Mouse (Mus musculus): ENCODE data around the gene Notch2.
A peak's percentile ranks its signal among the peaks of the same experiment; 100 is the strongest.

Notch2 gene

DNA sequence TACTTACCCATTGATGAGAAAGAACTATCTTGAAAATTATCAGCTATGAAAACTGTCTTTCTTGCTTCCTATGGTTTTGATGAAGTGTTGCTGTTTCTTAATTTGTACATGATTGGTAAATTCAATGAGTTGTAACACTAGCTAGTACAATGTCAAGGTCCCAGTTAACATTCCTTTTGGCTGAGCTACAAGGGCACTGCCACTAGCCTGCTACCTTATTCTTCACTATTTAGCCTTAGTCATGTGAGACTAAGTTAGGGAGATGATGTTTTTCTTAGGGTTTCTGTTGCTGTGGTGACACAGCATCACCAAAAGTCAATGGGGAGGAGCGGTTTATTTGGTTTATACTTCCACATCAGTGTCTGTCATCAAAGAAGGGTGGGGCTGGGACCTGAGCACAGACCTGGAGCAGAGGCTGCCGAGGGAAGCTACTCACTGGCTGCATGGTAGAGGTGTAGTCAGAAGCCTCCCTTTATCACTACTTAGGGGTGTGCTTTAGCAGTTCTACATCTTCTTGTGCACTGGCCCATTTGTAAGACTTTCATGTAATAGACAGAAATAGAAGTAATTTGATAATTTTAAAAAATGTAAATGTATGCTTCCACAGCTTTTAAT lies 66.4 kb downstream of the Notch2 start:
- DNase-seq = no peak

DNA sequence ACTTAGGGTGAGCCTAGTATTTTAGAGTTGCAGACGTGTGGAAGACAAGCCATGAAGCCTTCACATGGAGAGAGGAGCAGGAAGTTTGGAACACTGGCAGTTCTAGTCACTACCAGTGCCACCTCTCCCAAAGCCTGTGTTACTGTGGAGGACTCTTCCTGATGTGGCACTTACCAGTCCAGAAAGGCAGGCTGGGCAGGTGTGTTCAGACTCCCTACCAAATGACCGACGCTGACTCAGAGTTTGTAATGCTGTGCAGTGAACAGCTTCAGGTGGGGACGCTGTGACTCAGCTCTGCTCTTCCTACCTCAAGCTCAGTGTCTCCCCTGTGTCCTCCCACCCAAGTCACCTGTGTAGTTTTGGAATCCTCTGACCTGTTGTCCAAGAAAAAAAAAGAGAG lies 67.3 kb downstream of the Notch2 start:
- DNase-seq = no peak

DNA sequence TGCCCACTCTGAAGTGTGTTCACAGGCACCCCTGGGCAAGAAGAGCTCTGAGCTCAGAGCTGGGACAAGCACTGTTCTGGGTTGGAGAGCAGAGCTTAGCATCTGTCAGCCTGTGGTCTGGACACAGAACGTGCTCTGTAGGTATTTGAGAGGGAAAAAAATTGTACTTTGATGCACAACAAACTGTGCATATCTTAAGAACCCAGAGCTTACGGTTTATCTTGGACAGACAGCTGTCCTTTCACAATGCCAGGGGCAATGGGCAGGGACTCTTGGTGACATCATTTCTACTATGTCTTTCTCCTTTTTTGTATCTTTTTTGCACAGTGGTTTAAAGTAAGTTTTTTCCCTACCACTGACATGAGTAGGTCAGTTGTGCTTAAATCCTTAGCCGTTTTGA lies 68.9 kb downstream of the Notch2 start:
- no peak for DNase-seq

DNA sequence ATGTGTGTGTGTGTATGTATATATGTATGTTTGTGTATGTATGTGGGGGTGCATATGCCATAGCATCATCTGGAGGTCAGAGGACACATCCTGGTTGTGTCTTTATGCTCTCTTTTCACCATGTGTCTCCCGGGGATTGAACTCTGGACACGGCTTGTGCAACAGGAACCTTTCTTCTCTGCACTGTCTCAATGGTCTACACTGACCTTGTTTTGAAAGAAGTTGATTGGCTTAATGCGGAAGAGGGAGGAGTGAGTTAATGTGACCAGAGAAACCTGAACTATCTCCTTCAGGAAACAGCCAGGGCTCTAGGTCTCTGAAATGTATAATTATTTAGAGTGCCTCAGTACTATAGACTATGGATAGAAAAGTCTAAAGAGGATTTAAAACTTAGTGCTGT lies 69.6 kb downstream of the Notch2 start:
- DNase-seq = no peak

DNA sequence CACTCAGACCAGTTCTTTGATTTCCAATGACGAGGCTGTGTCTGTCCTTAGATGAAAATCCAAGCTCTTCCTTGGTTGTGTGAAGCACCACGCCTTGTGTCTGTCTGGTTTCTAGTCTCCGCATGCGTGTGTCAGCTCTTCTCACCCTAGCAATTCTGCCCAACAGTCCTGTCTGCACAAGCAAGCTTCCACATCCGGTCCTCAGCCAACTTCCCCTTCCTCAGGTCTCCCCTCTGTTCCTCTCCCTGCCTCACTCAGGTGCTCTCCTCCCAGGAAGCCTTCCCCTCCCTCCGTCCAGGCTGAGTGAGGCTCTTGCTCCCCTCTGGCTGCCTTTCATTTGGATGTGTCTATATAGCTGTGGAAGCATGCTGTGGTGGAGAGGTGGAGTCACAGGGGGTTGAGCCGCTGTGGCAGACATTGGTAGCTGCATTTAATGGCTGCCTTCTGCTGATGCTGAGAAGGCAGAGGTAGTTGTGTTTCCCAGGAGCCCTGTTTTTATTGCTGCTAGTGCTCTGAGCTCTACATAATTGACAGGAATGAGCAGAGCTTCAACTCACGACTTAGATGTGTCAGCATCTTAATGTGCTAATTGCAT lies 70.8 kb downstream of the Notch2 start:
- DNase-seq = no peak

DNA sequence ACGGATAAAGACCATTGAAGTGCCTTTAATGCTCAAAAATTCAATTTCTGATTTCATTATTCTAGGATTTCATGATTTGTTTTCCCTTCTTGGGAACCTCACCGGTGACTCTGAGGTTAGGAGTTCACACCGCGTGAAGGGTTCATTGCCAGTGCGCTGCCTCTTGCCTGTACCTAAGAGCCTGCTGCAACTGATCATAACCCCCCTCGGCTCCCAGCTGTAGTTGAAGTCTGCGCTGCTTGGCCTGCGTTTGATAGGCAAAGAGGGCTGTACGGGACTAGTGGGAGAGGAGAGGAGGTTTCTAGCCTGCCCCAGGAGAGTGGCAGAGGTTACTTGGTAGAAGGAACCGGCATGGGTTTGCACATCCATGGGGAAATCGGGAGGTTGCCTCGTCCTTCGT lies 71.5 kb downstream of the Notch2 start:
- no peak for DNase-seq

DNA sequence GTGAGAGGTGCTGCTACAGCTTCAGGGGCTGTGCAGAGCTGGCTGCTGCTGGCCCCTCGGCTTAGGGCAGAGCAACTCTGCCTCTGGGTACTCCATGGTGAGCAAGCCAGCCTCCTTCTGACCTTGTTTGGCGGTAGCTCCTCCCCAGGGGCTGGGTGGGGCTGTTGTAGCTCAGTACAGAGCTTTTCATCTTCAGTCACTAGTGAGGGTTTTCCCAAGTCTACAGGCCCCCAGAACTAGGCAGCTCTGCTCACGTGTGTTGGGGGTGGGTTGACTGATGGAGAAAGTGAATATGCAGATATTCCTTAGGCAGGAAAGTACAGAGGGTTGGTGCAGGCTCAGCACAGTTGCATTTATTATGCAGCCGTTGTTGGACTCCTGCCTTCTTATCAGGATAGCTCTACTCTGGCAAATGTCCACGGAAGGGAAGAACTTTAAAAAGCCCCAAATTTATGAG lies 72.5 kb downstream of the Notch2 start:
- DNase-seq = peak; percentile 43

DNA sequence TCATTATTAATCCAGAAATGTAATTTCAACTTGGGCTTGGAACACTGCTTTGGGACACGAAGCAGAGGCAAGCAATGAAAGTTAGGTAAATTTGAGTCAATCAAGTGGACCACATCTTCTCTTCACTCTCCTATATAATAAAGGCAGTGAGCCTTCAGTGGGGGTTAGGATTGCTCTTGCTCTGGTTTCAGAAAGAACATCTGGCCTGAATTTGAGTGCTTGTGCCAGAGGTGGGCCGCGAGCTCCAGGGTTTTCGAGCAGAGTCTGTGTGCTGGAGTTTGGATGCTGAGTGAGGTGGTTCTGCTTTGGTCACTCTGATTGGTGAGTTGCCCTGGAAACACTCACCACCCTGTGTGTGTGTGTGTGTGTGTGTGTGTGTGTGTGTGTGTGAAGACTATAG lies 73.1 kb downstream of the Notch2 start:
- DNase-seq = no peak

DNA sequence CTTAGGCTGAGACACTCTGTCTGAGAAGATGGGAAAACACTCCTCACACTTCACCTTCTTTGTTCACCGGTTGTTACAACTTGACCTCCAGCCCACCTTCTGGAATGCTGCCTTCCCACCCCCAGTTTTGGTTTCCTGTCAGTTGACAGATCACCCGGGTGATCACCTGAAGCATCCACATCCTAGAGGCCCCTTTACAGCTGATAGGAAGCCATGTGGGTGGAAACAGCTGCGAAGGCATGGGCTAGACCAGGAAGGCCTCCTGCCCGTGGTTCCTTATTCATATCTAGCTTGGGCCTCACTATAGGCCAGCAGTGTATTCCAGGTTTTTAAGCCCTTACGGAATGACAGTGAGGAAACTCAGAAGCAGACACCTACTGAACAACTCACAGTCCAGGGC lies 73.5 kb downstream of the Notch2 start:
- no peak for DNase-seq

DNA sequence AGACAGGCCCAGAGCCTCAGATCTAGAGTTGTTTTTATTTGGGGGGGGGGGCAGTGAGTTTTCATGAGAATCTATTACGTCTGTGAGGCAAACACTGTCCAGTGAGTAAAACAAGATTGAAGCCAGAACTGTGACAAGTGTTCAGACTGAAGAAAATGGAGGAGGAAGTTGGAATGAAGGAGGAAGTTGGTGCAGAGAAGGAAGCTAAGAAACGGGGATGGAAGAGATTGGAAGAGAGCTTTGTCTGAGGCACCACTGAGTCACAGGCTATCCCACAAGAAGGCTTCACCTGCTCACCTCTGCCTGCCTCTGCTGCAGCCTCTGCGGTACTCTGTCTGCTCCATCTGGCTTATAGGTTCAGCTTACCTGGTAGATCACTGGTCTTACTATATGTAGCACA lies 74.2 kb downstream of the Notch2 start:
- no peak for DNase-seq

DNA sequence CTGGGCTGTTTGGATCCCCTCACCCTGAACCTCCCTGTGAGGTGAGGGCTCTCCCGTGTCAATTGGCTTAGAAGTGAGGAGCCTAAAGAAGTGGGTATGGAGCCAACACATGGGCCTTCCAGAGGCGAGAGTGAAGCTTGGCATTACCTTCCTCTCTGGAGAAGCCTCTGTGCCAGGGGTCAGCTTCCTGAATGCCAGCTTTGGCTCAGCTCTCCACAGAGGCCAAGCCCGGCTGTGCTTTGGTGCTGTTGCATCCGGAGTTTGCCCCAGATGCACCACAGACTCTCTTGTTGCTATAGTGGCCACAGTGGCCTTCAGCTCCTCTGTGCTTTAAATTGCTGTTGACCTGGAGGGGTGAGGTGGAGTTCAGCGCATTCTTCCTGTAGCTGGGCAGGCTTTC lies 76.4 kb downstream of the Notch2 start:
- no peak for DNase-seq

DNA sequence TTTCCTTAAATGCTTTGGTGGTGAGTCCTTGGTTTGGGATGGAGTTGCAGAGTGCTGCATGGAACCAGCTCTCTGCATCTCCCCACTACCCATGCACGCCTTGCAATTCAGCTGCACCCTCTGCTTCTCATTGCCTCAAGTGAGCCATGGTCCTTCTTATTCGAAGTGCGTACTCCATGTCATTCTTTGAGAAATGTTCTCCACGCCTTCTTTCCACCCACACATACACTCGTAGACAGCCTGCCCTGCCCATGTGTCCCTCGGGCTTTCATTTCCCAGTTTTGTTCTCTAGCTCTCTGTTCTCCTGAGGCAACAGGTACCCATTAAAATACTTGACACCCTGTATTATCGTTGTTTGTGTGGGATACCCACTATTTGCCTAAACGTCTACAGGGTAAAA lies 76.8 kb downstream of the Notch2 start:
- DNase-seq = no peak

DNA sequence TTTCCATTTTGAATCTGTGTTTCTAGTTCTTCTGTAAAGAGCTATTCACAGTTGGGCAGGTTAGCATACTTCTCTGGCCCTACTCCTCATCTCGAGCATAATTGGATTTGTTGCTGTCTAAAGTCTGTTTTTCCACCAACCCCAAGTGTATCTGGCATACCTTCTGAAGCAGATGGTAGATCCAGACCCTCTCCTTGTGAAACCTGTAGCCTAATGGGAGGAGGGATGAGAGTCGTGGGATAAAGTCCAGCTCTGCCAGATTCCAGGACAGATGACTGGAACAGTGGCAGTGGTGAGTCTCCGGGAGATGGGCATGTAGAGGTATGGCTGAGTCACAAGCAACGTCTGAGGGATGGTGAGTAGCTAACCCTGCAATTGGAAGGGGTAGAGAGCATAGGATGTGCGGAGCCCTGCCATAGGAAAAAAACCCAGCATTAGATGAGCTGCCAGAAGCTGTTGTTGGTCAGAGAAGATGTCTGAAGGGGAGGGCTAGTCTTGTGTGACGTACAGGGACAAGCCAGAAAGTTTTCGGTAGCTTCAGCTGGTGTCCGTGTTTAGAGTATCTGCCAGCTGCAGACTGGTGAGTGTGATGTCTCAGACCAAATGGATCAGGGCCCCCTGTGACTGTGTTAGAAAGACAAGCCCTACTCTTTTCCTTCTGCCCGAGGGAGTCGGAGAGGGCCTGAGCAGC lies 79.5 kb downstream of the Notch2 start:
- no peak for DNase-seq

DNA sequence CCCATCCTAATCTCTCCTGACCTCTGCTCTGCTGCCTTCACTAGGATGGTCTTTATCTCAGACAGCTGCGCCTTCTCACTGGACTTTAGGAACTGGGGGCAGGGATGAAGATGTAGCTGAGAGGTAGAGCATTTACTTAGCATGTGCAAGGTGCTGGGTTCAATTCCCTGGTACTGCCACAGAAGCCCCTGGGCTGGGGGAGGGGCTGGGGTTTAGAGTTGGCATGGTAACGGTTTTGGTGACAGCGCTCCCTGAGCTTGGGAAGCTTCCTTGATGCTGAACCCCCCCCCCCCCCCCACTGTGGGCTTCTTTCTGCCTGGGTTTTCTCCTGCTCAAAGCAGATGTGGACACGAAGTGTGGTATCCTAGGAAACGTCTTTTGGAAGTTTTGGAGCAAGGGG lies 80.6 kb downstream of the Notch2 start:
- DNase-seq = no peak

DNA sequence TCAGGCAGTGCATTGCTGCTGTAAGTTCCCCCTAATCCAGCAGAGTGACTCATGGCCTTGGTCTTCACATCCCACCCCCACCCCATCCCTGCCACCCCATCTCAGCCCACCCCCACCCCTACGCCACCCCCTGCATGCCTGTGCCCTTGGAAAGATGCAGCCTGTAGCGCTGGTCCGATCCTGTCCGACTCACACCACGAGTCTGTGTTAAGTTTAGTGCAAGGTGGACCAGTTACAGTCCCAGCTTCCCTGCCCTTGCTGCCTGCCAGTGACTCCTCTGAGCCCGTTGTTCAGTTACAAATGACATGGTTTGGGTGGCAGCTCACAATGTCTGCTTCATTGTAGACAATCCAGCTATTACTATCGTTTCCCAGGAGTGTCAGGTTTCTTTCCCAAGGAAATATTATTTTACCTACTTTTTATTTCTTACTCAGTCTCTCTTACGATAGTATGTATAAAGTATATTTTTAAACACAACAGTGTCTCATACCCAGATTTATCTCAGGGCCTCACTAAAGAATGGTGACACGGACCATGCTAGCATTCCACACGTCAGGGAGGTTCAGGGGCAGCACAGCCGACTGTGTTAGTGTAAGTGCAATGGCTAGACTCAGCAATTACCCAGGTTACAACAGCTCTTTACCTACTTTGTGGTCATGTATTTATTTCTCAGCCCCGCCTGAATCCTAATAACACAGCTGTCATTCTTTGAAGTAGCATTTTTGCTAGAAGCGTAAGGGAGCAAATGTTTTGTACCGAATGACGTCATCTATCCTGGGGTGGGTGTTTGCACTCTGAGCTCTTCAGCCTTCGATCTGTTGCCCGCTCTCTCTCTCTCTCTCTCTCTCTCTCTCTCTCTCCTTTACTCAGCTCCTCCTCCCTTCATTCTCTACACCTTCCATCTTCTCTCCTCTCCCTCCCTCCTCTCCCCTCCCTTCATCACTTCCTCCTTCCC lies 81.6 kb downstream of the Notch2 start:
- DNase-seq = no peak

DNA sequence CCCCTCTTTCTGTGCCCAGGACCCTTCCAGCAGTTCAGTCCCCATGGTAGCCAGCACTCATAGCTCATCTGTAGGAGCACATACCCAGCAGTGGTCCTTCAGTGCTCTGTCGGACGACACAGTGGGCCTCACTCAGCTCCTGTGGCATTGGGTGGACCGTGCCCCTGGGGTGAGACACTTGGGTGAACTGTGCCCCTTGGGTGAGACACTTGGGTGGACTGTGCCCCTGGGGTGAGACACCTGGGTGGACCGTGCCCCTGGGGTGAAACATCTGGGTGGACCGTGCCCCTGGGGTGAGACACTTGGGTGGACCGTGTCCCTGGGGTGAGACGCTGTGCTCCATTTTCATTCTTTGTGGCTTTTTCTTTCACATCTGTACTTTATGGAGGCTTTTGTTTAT lies 83.7 kb downstream of the Notch2 start:
- no peak for DNase-seq

DNA sequence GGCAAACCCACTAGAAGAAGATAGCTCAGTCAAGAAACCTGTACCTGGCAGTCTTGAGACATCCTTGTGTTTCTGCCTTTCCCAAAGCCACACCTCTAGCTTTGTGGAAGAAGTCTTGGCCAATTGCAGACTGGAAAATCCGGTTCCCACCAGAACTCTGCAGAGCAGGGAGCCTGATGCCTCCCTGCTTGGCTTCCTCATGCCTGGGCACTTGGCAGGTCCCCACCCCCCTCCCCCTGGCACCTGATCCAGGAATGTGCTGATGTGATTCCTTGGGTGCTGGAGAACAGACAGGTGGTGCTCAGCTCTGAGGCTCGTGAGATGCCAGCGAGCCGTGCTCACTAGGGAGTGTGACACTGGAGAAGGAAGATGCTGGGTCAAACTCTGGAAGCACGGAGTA lies 85.3 kb downstream of the Notch2 start:
- no peak for DNase-seq

DNA sequence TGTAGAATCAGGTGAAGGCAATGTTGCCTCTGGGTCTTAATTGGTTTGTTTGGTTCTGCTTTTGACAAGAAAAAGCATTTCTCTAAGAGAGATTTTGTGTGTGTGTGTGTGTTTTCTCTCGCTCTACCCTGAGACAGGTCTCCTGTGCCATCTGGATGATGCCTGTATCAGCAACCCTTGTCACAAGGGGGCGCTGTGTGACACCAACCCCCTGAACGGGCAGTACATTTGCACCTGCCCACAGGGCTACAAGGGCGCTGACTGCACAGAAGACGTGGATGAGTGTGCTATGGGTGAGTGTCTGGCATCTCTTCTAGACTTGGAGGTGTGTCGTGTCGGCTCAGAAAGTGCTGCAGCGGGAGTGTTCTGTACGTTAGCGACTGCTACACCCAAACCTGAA lies 86.0 kb downstream of the Notch2 start:
- peak; percentile 22 for DNase-seq

DNA sequence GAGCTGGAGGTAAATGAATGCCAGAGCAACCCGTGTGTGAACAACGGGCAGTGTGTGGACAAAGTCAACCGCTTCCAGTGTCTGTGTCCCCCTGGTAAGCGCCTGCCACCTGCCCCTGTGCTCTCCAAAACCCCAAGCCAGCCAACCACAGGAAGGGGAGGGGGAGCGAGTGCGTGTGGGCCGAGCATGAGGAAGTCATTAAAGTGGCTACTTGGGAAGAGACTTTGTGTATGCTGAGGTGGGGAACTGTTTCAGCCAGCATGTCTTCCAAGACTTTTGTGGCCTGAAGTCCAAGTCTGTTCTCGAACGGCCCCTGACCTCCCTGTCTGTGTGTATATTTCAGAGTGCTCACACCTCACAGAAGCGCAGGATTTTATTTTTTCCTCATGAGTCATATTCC lies 88.2 kb downstream of the Notch2 start:
- DNase-seq = no peak

DNA sequence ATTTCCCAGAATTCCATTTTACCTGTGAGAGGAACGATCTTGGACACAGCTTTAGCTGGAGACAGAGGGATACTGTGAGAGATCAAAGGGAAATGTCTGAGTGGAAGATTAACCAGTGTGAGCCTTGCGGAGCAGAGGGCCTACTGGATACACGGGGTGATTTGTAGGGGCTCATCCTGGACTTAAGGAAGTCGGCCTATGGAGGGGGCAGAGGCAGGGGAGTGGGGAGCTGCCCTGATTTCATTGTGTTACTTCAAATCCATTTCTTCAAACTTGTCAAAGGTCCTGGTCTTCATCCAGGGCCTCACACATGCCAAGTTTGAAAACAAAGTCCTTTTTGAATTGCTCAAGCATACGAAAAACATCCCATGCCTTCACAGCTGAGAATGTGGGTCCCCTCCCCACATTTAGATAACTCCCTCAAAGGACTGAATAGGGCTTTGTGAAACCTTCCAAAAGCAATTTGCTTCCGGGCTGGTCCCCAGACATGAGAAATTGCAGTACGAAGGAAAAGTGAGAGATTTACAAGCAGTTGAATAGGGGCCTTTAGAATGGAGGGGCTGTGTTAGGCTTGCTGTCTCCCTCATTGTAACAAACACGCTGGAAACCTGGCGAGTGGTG lies 91.6 kb downstream of the Notch2 start:
- no peak for DNase-seq

DNA sequence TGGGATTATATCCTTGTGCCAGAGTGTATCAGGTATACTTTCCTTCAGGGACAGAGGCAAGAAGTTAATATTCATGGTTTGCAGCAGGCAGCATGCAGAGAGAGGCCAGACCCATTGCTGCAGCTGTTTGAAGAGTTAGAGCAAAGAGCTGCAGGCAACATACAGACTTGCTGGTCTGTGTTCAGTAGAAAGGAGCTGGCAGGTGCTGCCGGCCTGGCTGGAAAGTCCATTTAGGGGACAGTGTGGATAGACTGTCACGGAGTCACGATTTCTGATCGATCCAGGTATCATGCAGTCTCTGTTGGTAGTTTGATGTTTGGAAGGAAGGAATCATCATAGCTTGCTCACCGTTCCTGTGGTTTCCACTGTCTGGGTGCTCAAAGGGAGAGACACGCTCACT lies 92.2 kb downstream of the Notch2 start:
- DNase-seq = no peak

DNA sequence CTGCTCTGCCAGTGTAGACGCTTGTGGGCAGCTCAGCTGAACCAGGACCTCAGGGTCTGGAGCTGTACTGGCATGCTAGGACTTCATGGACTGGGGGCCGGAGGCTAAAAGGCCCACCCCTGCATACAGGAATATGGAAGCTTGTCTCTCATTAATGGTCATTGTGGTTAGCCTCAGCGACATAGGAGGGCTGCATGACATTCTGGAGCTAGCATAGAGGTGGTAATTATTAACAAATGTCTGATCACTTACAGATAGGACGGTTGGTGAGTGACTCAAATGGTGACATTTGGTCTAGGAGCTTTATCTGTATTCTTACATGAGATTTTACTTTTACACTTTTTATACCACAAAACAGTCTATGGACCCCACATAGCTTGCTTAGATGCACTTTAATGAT lies 92.8 kb downstream of the Notch2 start:
- DNase-seq = no peak
